Mouse (Mus musculus) embryo, embryonic 11 days (tissue): Measurements from ENCODE around the gene Strip2.

ENCODE experiments used
- DNase-seq: peaks from one replicate; pipeline ENCODE4 v3.0.0-alpha.2; 2015

Strip2 gene

GRCm38 (mm10) chr6:29916530-29917382 lies at the start of gene Strip2:
Gene Strip2 (plus strand): TSS chr6:29917012.
- DNase-seq: peak; percentile 97

DNA sequence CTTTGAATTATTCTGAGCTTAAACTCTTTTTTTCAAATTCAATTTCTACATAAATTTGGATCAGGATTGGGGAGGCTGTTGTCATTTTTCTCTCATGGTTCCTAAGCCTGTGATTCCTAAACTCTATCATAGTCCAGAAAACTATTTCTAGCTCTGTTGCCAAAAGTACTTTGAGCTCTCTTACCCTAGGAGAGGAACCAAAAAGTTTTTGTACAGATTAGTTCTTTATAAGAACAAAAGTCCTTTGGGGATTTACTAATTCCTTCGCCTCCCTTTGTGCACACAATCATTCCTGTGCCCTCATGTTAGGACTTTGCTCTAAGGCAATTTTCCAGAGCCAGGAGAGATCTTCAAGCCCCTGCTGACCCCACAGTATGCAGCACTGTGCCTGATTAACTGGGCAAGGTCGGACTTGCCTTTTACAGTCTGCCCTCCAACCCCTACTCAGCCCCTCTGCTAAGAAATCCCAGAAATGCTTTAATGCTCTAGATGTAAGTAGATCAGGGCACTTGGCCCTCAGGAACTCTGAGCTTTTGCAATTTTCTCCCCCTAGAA lies 48.4 kb upstream of the Strip2 start:
- DNase-seq: no peak

- no peak for DNase-seq
Observed at GRCm38 (mm10) chr6:29873654-29874053, 43.2 kb upstream of the Strip2 start.

- no peak for DNase-seq
Observed at GRCm38 (mm10) chr6:29875576-29875975, 41.2 kb upstream of the Strip2 start.

DNA sequence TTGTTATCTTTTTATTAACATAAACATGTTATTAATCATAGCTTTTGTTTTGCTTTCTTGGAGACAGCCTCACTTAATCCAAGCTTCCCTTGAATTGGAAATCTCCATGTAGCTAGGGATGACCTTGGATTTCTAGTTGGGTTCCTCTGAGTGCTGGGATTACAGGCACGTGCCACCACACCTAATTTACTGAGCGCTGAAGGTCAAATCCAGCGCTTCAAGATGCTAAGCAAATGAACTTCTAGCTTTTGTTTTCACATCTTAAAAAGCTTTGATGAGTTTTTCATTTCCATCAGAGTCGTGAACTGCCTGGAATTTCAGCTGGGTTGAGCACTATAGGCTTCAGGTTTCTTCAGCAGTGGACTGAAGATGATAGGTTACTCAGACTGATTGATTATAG lies 40.0 kb upstream of the Strip2 start:
- no peak for DNase-seq

- no peak for DNase-seq
Observed at GRCm38 (mm10) chr6:29879579-29879978, 37.2 kb upstream of the Strip2 start.

DNA sequence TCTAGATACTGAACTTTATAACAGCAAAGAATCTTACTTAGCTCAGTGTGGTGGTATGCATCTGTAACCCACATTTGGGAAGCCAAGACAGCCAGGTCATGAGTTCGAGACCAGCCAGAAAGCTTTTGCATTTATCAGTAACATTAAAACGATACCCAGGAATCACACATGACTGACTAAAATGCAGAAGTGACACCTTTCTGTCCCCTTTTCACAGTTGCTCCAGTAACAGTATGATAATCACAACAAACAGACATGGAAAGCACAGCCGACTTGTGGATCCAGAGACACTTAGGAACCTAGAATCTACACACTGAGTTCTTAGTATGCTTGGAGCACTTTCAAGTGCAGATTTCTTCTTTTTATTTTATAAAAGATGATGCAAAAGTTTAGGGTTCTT lies 36.0 kb upstream of the Strip2 start:
- DNase-seq: no peak

GRCm38 (mm10) chr6:29881936-29882335 lies 34.9 kb upstream of the Strip2 start:
- DNase-seq: no peak

DNA sequence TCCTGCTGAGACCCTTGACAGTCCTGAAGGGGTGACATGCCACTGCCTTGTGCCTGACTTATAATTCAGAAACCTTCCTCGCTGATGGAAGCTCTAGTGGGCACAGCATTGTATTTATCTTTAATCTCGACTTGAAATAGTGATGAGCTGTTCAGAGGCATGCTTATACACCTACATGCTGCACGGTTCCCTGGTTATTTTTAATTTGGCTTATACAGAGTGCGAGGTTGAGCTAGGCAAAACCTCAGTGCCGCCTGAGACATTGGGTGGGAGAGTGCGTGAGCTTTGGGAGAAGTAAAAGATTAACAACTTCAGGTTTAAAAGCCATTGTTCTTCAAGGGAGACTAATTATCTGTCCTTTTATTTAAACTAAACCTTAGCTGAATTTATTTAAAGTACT lies 33.9 kb upstream of the Strip2 start:
- DNase-seq: no peak

DNA sequence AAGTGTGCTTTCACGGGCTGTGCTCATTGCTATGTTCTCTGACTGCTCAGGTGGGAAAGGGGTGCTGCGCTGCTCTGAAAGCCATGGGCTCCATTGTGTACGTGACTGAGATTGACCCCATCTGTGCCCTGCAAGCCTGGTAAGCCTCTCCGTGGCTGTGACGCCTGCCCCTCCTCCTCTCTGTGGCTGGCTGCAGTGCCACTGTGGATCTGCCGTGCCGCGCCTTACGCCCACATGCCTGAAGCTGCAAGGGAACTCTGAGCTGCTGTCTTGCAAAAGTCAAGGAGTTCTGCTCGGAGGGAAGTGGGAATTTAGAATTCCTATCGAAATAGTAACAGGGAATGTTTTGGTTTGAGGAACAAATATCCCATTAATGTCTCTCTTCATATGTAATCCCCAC lies 25.7 kb upstream of the Strip2 start:
- DNase-seq: no peak

DNA sequence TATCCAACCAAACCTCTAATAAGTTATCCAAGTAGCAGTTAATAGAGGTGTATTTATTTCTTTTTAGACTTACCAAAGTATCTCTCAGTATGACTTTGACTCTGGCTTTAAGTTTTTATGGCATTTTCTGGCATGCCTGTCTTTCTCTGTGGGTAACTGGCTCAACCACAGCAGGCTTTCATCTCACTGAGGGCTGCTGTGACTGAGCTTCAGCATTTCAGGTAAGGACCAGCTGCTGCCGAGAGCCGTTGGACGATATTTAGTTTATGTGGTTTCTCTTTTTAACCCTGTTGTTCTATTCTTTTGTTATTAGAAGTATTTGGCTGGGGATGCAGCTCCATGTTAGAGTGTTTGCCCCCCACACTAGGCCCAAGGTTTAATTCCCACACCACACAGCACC lies 19.8 kb upstream of the Strip2 start:
- DNase-seq: no peak

- no peak for DNase-seq
Observed at GRCm38 (mm10) chr6:29901450-29901849, 15.4 kb upstream of the Strip2 start.

DNA sequence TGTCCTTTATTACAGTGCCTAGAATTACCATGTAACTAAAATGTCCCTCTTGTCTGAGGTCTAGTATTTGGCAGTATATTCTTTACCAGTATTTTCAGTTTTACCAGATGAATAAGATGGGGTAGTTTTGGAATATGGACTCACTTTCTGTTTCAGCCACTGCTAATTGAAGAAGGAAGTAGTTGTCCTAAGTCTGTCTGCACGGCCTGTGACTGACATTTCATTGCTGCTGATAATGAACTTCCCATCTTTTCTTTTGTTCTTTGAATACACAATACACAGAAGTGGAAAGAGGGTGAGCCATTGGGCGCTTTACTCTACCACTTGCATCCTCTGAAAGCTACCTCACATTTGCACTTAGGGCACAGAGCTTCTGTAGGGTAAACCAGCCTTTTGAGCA lies 14.6 kb upstream of the Strip2 start:
- no peak for DNase-seq

- DNase-seq: no peak
Observed at GRCm38 (mm10) chr6:29903343-29903914, 13.4 kb upstream of the Strip2 start.

GRCm38 (mm10) chr6:29904281-29904680 lies 12.5 kb upstream of the Strip2 start:
- no peak for DNase-seq

- no peak for DNase-seq
Observed at GRCm38 (mm10) chr6:29910631-29911030, 6.2 kb upstream of the Strip2 start.

GRCm38 (mm10) chr6:29913673-29914072 lies 3.1 kb upstream of the Strip2 start:
- no peak for DNase-seq

- DNase-seq: no peak
Observed at GRCm38 (mm10) chr6:29914136-29914535, 2.7 kb upstream of the Strip2 start.

- DNase-seq: peak; percentile 11
Observed at GRCm38 (mm10) chr6:29915836-29916235, 976 bp upstream of the Strip2 start.

DNA sequence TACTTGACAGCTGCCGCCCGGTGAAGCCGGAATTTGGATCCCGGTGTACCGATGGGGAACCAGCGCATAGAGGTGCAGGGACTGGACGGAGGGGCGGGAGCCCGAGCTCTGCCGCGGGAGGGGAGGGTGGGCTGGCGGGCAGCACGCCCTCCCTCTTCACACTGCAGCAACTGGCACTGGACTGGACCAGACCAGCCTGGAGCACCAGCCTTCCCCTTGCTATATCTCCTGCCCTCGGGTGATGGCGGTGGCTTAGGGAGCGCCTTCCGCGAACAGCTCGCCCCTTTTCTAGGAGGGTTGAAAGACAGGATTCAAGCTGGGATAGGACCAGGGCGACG lies 540 bp downstream of the Strip2 start:
- DNase-seq: peak; percentile 58

DNA sequence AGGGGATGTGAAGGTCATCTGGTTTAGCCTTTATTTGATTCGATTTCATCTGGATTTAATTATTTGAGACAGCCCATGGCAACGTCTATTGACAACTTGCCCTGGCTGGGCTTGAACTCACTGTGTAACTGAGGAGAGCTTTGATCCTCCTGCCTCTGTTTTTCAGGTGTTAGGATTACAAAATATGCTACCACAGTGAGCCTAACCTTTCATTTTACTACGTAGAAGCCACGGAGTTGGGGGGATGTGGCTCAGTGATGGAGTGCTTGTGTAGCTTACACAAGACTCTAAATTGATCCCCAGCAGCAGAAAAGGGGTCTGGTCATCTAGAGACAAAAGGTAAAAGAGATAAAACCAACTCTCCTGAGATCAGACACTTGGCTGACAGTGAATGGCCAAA lies 1.1 kb downstream of the Strip2 start:
- peak; percentile 8 for DNase-seq

DNA sequence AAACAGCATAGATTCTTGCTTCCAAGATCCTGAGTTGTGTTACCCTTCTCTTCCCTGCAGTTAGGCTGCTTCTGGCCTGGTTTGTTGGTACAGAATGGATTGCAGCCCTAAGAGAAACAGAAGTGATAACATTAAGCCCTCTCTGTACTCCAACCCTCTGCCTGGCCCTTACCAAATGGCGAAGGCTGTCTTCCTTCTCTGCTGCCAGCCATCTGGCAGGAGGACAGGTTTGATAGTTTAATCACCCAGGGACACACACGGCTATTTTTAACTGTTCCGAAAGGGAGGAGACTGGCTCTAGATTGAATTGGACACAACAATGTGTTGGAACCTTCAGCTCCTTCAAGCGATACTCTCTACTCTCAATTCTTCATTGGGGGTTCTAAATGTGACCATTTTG lies 6.7 kb downstream of the Strip2 start:
- DNase-seq: no peak

GRCm38 (mm10) chr6:29925594-29926219 lies 8.9 kb downstream of the Strip2 start:
- DNase-seq: no peak

GRCm38 (mm10) chr6:29930087-29930486 lies 13.3 kb downstream of the Strip2 start:
- no peak for DNase-seq
